Mouse (Mus musculus): ENCODE data around the gene Gm42957.

GRCm38 (mm10) chr3:96606618-96607017 lies 28.7 kb upstream of the Gm42957 start:
- TF ChIP-seq CTCF (IDR thresholded peaks at IDR 0.05; ENCODE audit: borderline replicate concordance, control insufficient read depth, extremely low read depth, insufficient read depth, low read length, poor library complexity) (no peak), POLR2A (IDR thresholded peaks at IDR 0.05; ENCODE audit: control insufficient read depth, extremely low read depth, insufficient read depth, low read length, poor library complexity) (no peak)
